Mouse (Mus musculus) T-helper 17 cell (primary cell): ENCODE measurements around the gene Ppp6r2.

ENCODE experiments used
- in situ Hi-C, 2 experiments: fragments of 300-600 bp; cut with MboI, MseI; formaldehyde crosslinking; loops; 1 replicate in 1 of 2; 2 replicates in 1 of 2; pipeline ENCODE4 v1.15.1; 2025; ENCODE audit warnings: high pct_unique_total_duplicates in 2 of 2

The Ppp6r2 gene

GRCm38 (mm10) chr15:89181561-89182270 is 29.6 kb upstream of the Ppp6r2 start:
- in situ Hi-C loops, result no loop called here

- in situ Hi-C loops, result no loop called here
Observed at GRCm38 (mm10) chr15:89182328-89182741, 29.0 kb upstream of the Ppp6r2 start.

GRCm38 (mm10) chr15:89182842-89183241 is 28.5 kb upstream of the Ppp6r2 start:
- in situ Hi-C loops, result no loop called here

- in situ Hi-C loops, result no loop called here
Observed at GRCm38 (mm10) chr15:89184141-89184936, 27.0 kb upstream of the Ppp6r2 start.

GRCm38 (mm10) chr15:89184937-89185227 is 26.5 kb upstream of the Ppp6r2 start:
- in situ Hi-C loops, result no loop called here

- in situ Hi-C loops, result no loop called here
Observed at GRCm38 (mm10) chr15:89195261-89195681, 16.1 kb upstream of the Ppp6r2 start.

GRCm38 (mm10) chr15:89195690-89196312 is 15.6 kb upstream of the Ppp6r2 start:
- in situ Hi-C loops, result no loop called here

- in situ Hi-C loops, result no loop called here
Observed at GRCm38 (mm10) chr15:89196313-89196706, 15.0 kb upstream of the Ppp6r2 start, which contains the start of gene Dennd6b. Gene Dennd6b, minus strand, starts transcription at chr15:89196496.

- in situ Hi-C loops, result no loop called here
Observed at GRCm38 (mm10) chr15:89197056-89197455, 14.3 kb upstream of the Ppp6r2 start.

GRCm38 (mm10) chr15:89207457-89207856 is 3.9 kb upstream of the Ppp6r2 start:
- in situ Hi-C loops, result no loop called here

- in situ Hi-C loops, result loop anchor here in 1 of 2 experiments (5.0 kb wide), 1 partner anchor 83 kb away; the partner anchor contains the start of gene Hdac10
Observed at GRCm38 (mm10) chr15:89209886-89210761, 1.2 kb upstream of the Ppp6r2 start.

GRCm38 (mm10) chr15:89211716-89212461 is 536 bp downstream of the Ppp6r2 start:
- in situ Hi-C loops, result loop anchor here in 1 of 2 experiments (5.0 kb wide), 1 partner anchor 85 kb away; the partner anchor contains the start of gene Hdac10

GRCm38 (mm10) chr15:89212495-89212894 is 1.1 kb downstream of the Ppp6r2 start:
- in situ Hi-C loops, result loop anchor here in 1 of 2 experiments (5.0 kb wide), 1 partner anchor 85 kb away; the partner anchor contains the start of gene Hdac10

- in situ Hi-C loops, result loop anchor here in 1 of 2 experiments (5.0 kb wide), 1 partner anchor 86 kb away; the partner anchor contains the start of gene Hdac10
Observed at GRCm38 (mm10) chr15:89213517-89213916, 2.2 kb downstream of the Ppp6r2 start.

- in situ Hi-C loops, result loop anchor here in 1 of 2 experiments (5.0 kb wide), 1 partner anchor 88 kb away; the partner anchor contains the start of gene Hdac10
Observed at GRCm38 (mm10) chr15:89214953-89215352, 3.6 kb downstream of the Ppp6r2 start.

GRCm38 (mm10) chr15:89215611-89216233 is 4.4 kb downstream of the Ppp6r2 start:
- in situ Hi-C loops, result no loop called here

- in situ Hi-C loops, result loop anchor here in 1 of 2 experiments (25.0 kb wide), 1 partner anchor 1396 kb away; no protein-coding TSS in a partner anchor
Observed at GRCm38 (mm10) chr15:89233586-89233985, 22.2 kb downstream of the Ppp6r2 start.

GRCm38 (mm10) chr15:89234052-89234451 is 22.7 kb downstream of the Ppp6r2 start:
- in situ Hi-C loops, result loop anchor here in 1 of 2 experiments (25.0 kb wide), 1 partner anchor 1397 kb away; no protein-coding TSS in a partner anchor

- in situ Hi-C loops, result loop anchor here in 1 of 2 experiments (10.0 to 25.0 kb wide), 2 partner anchors 1403 to 1525 kb away; no protein-coding TSS in a partner anchor
Observed at GRCm38 (mm10) chr15:89239751-89240392, 28.5 kb downstream of the Ppp6r2 start.
